Mouse (Mus musculus): ENCODE data around the gene Rtl6. TPM values are rescaled to one million over a fixed set of nuclear protein-coding genes. Genes with fewer than 3 reads are reported as not detected.

The Rtl6 gene
- 9.8 and 10.3 TPM in 2 replicates for polyA plus RNA-seq (2015; fragmentation: Nextera tagmentation; extraction: Ambion mirVana)

DNA sequence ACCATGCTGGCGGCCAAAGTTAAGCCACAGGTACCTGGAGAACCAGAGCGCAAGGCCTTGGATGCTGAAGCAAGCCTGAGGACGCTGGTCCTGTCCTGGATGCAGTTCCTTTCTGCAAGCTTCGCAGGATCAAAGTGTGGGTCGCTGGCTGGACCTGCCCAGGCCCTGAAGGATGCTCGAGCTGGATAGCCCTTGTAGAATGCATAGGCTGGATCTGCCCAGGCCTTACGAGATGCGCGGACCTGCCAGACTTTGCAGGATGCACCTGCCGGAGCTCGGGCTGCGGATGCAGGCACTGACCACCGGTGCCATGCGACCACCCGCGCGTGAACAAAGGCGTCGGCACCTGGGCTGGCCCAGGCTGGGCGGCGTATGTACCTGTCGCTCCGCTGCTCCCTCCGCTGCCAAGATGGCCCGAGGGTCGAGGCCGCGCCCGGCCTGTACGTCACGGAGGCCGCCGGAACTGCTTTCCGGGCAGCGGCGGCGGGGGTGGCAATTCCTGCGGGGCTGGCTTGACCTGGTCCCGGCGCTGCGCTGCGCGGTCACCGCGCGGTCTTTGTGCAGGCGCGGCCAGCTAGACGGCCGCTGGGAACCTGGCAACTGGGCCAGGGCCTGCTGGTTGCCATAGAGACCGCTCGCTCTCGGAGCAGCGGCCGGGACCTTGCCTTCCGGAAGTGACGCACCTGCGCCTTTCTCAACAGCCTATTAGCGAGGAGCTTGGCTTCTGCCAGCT lies at the start of gene Rtl6:
Gene Rtl6 (minus strand): TSS at position 635 of the 733 bp plus-strand sequence.
- ATAC-seq (ENCODE audit: insufficient read depth, low FRiP score), result peak; percentile 88
- Histone ChIP-seq H3K4me3 (replicated peaks; ENCODE audit: low read length) (peak within 1 kb of the TSS; percentile 74), H3K4me2 (ENCODE audit: low read depth, low read length) (peak within 1 kb of the TSS; percentile 84), H3K27ac (ENCODE audit: low read length) (peak within 1 kb of the TSS; percentile 60), H3K4me1 (ENCODE audit: control insufficient read depth, insufficient read depth, low read length) (no peaks in the 10 kb centered on the region), H3K27me3 (ENCODE audit: control insufficient read depth, insufficient read depth, low read length) (no peaks in the 10 kb centered on the region), H3K36me3 (ENCODE audit: control insufficient read depth, insufficient read depth, low read length) (0 out of 2 replicates have a peak, but pooled peaks cover 7% of the 10 kb centered on the region), H3K9me3 (replicated peaks; ENCODE audit: control insufficient read depth, low read length) (0 out of 2 replicates have a peak, but pooled peaks cover 8% of the 10 kb centered on the region), H3K9ac (ENCODE audit: low read length) (peak within 1 kb of the TSS; percentile 81)
- WGBS, result 8% methylated on average over 59 of the region's 59 CpGs

DNA sequence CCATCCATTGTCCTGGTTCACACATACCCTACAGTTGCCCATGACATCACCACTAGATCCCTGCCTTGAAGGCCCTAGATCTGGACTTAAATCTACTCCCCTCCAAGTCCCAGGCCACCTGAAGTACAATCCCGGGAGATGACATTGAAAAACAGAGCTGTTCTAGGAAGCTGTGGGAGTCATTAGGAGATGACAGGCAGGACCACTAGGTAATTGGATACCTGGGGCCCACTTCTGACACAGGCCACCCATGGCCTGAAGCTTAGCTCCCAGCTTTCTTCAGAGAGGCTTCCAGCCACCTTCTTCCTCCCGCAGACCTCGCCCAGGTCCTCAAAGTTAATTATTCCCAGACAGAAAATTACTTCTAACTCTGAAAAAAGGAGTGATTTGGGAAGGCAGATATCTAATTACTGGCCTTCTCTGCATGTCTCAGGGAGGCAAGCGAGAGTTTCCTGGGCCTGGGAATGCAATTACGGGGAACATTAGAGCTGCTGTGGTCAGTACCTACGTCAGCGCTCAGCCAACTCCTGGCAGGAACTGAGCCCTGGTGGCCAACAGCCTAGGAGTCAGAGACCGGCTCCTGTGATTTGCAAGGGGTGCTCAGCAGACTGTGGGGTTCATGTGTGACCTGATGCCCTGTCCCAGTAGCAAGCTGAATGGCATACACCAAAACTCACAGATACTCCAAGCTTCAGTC lies 45.8 kb upstream of the Rtl6 start:
- 76% methylated on average over 8 of the region's 8 CpGs for WGBS
- Histone ChIP-seq H3K9me3 (replicated peaks; ENCODE audit: control insufficient read depth, low read length) (no peaks in the 10 kb centered on the region), H3K4me2 (ENCODE audit: low read depth, low read length) (no peak overlapping the region), H3K9ac (ENCODE audit: low read length) (no peak overlapping the region), H3K27ac (ENCODE audit: low read length) (no peak overlapping the region), H3K36me3 (ENCODE audit: control insufficient read depth, insufficient read depth, low read length) (no peaks in the 10 kb centered on the region), H3K4me3 (replicated peaks; ENCODE audit: low read length) (no peak overlapping the region), H3K4me1 (ENCODE audit: control insufficient read depth, insufficient read depth, low read length) (no peaks in the 10 kb centered on the region), H3K27me3 (ENCODE audit: control insufficient read depth, insufficient read depth, low read length) (no peaks in the 10 kb centered on the region)
- no peak for ATAC-seq (ENCODE audit: insufficient read depth, low FRiP score)

DNA sequence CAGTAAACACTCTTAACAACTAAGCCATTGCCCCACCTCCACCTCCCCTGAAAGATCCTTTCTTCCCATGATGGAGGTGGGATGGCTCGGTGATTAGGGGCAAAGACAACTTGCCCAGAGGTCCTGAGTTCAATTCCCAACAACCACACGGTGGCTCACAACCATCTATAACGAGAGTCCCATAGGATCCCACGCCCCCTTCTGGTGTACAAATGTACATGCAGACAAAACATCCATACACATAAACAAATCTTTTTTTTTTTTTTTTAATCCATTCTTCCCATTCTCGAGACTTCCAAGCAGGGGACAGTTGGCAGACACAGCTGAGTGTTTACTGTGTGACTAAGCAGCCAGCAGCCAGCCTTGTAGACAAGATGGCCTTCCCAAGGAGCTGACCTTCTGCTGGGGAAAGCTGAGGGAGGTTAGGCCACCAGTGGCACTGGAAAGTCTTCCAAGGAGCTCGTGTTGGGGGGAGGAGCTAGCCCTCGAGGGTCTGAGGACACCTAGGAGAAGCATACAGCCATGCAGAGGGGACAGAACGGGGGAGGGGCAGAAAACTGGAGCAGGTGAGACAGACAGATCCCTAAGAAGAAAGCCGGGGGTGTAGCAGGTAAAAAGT lies 43.5 kb upstream of the Rtl6 start:
- H3K36me3 ChIP-seq (ENCODE audit: control insufficient read depth, insufficient read depth, low read length), result no peaks in the 10 kb centered on the region
- no peak overlapping the region for H3K4me3 ChIP-seq (replicated peaks; ENCODE audit: low read length)
- H3K4me1 ChIP-seq (ENCODE audit: control insufficient read depth, insufficient read depth, low read length), result no peaks in the 10 kb centered on the region
- H3K27me3 ChIP-seq (ENCODE audit: control insufficient read depth, insufficient read depth, low read length), result no peaks in the 10 kb centered on the region
- H3K9ac ChIP-seq (ENCODE audit: low read length), result no peak overlapping the region
- WGBS, result 75% methylated on average over 9 of the region's 9 CpGs
- no peak for ATAC-seq (ENCODE audit: insufficient read depth, low FRiP score)
- H3K4me2 ChIP-seq (ENCODE audit: low read depth, low read length), result no peak overlapping the region
- H3K27ac ChIP-seq (ENCODE audit: low read length), result no peak overlapping the region
- H3K9me3 ChIP-seq (replicated peaks; ENCODE audit: control insufficient read depth, low read length), result no peaks in the 10 kb centered on the region

DNA sequence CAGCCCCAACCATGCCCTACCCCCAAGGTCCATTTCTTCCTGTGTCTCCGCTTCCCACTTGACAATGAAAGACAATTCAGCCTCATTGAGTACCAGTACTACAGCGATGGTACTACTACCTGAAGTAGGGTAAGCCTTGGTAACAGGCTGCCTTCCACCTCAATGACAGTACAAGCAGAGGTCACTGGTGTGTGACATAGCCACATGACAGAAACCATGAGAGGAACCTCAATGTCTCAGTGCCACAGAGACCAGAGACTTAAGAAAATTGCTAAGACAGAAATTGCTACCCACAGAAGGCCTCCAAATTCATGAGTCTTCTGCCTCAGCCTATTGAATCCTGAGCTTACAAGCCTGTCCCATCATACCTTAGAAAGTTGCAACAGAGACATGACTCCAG lies 41.3 kb upstream of the Rtl6 start:
- no peaks in the 10 kb centered on the region for H3K4me1 ChIP-seq (ENCODE audit: control insufficient read depth, insufficient read depth, low read length)
- 89% methylated on average over 2 of the region's 2 CpGs for WGBS
- no peak for ATAC-seq (ENCODE audit: insufficient read depth, low FRiP score)

DNA sequence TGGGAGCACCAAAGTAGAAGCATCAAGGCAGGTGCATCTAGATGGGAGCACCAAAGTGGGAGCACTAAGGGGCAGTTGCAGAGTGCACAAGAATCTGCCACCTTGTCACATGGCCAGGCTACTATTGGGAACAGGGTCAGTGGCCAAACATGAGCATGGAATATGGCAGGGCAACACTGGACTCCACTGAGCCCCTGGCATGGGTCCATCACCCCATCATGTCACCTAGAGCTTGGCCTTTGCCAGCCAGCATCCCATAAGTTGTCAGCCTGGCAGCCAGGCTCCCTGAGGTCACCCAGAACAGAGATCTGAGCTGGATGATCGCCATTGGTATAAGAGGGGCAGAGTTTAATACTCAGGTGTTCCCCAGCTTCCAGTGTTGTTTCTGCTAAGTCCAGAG lies 40.2 kb upstream of the Rtl6 start:
- no peaks in the 10 kb centered on the region for H3K36me3 ChIP-seq (ENCODE audit: control insufficient read depth, insufficient read depth, low read length)
- no peaks in the 10 kb centered on the region for H3K4me1 ChIP-seq (ENCODE audit: control insufficient read depth, insufficient read depth, low read length)
- no peak overlapping the region for H3K4me3 ChIP-seq (replicated peaks; ENCODE audit: low read length)
- no peak overlapping the region for H3K4me2 ChIP-seq (ENCODE audit: low read depth, low read length)
- H3K27me3 ChIP-seq (ENCODE audit: control insufficient read depth, insufficient read depth, low read length), result no peaks in the 10 kb centered on the region
- 90% methylated on average over 1 of the region's 1 CpGs for WGBS
- H3K9me3 ChIP-seq (replicated peaks; ENCODE audit: control insufficient read depth, low read length), result no peaks in the 10 kb centered on the region
- no peak overlapping the region for H3K27ac ChIP-seq (ENCODE audit: low read length)
- ATAC-seq (ENCODE audit: insufficient read depth, low FRiP score), result no peak
- no peak overlapping the region for H3K9ac ChIP-seq (ENCODE audit: low read length)

More for the DNA sequence above, 41.3 kb upstream of the Rtl6 start:
- Histone ChIP-seq H3K4me3 (replicated peaks; ENCODE audit: low read length) (no peak overlapping the region), H3K27ac (ENCODE audit: low read length) (no peak overlapping the region), H3K9ac (ENCODE audit: low read length) (no peak overlapping the region), H3K4me2 (ENCODE audit: low read depth, low read length) (no peak overlapping the region), H3K36me3 (ENCODE audit: control insufficient read depth, insufficient read depth, low read length) (no peaks in the 10 kb centered on the region), H3K9me3 (replicated peaks; ENCODE audit: control insufficient read depth, low read length) (no peaks in the 10 kb centered on the region), H3K27me3 (ENCODE audit: control insufficient read depth, insufficient read depth, low read length) (no peaks in the 10 kb centered on the region)

DNA sequence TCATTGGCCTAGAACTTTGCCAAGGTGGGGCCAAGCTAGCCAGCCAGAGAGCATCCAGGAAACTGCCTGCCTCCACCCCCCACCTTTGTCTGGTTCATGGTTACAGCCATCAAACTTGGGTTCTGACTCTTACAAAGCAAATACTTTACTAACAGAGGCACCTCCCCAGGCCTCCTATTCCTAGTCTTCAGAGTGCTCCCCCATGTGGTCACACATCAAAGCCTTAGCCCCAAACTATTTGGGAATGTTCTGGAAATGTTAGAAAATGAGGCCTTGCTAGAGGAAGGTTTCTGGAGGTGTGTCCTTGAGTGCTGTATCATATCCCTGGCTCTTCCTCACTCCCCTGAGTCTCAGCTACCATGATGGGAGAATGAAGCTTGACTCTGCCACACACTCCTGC lies 39.4 kb upstream of the Rtl6 start:
- H3K9ac ChIP-seq (ENCODE audit: low read length), result no peak overlapping the region
- no peaks in the 10 kb centered on the region for H3K36me3 ChIP-seq (ENCODE audit: control insufficient read depth, insufficient read depth, low read length)
- no peaks in the 10 kb centered on the region for H3K4me1 ChIP-seq (ENCODE audit: control insufficient read depth, insufficient read depth, low read length)
- H3K27me3 ChIP-seq (ENCODE audit: control insufficient read depth, insufficient read depth, low read length), result no peaks in the 10 kb centered on the region
- H3K9me3 ChIP-seq (replicated peaks; ENCODE audit: control insufficient read depth, low read length), result no peaks in the 10 kb centered on the region
- no peak overlapping the region for H3K27ac ChIP-seq (ENCODE audit: low read length)
- ATAC-seq (ENCODE audit: insufficient read depth, low FRiP score), result no peak
- no peak overlapping the region for H3K4me2 ChIP-seq (ENCODE audit: low read depth, low read length)
- H3K4me3 ChIP-seq (replicated peaks; ENCODE audit: low read length), result no peak overlapping the region

DNA sequence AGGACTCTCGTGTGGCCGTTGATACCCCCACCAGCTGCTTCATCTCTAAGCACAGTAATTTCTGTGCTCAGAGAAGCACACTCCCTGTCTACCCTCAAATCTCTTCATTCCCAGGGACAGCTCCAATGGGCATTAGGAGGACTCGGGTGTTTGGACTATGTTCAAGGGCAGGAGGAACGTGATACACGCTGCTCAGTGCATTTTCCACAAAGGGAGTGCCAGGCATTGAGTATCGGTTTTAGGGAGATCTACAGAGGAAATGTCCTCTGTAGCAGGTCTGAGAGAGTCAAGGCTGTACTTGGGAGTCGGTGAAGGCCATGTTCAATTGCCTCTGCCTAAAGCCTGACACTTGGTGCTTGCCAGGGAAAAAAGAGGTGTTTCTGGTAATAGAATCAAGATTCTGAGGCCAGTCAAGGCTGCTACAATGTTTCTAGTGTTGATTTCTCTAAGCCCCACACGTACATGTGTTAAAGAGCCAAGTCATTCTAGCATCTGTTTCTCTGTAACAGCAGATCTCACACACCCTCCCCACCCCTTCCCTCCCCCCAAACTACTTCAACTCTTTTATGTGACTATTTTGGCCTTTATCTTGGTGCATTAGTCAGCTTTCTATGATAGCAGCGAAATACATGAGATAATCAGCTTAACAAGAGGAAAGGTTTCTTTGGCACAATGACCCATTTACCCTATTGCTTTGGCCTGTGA lies 37.8 kb upstream of the Rtl6 start:
- no peaks in the 10 kb centered on the region for H3K36me3 ChIP-seq (ENCODE audit: control insufficient read depth, insufficient read depth, low read length)
- H3K4me2 ChIP-seq (ENCODE audit: low read depth, low read length), result no peak overlapping the region
- no peaks in the 10 kb centered on the region; the same call in 1 of the 2 replicates for H3K4me1 ChIP-seq (ENCODE audit: control insufficient read depth, insufficient read depth, low read length)
- H3K9me3 ChIP-seq (replicated peaks; ENCODE audit: control insufficient read depth, low read length), result no peaks in the 10 kb centered on the region
- no peak overlapping the region for H3K27ac ChIP-seq (ENCODE audit: low read length)
- no peak overlapping the region for H3K4me3 ChIP-seq (replicated peaks; ENCODE audit: low read length)
- ATAC-seq (ENCODE audit: insufficient read depth, low FRiP score), result no peak
- 55% methylated on average over 9 of the region's 9 CpGs for WGBS
- H3K9ac ChIP-seq (ENCODE audit: low read length), result no peak overlapping the region
- H3K27me3 ChIP-seq (ENCODE audit: control insufficient read depth, insufficient read depth, low read length), result no peaks in the 10 kb centered on the region

DNA sequence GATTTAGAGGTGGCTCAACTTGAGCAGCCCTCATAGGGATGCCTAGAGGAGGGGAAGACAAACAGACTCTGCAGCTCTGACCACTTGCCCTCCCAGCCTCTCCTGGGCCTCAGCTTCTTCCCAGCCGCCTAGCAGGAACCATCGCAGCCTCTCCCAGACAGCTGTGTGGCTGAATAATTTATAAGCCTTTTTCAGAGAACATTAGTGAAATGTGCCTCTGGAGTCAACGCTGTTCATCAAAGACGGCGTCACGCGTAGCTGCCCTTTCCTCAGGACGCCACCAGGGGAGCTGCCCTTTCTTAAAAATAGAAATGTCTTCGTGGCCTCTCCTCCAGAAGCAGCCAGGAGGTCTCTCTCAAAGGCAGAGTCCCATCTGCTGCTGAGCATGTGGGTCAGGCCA lies 35.9 kb upstream of the Rtl6 start:
- Histone ChIP-seq H3K27ac (ENCODE audit: low read length) (no peak overlapping the region), H3K4me2 (ENCODE audit: low read depth, low read length) (no peak overlapping the region), H3K4me3 (replicated peaks; ENCODE audit: low read length) (no peak overlapping the region), H3K27me3 (ENCODE audit: control insufficient read depth, insufficient read depth, low read length) (no peaks in the 10 kb centered on the region), H3K36me3 (ENCODE audit: control insufficient read depth, insufficient read depth, low read length) (no peaks in the 10 kb centered on the region), H3K4me1 (ENCODE audit: control insufficient read depth, insufficient read depth, low read length) (no peaks in the 10 kb centered on the region; the same call in 1 of the 2 replicates), H3K9me3 (replicated peaks; ENCODE audit: control insufficient read depth, low read length) (no peaks in the 10 kb centered on the region), H3K9ac (ENCODE audit: low read length) (no peak overlapping the region)
- 52% methylated on average over 9 of the region's 9 CpGs for WGBS
- ATAC-seq (ENCODE audit: insufficient read depth, low FRiP score), result no peak
